Mouse (Mus musculus) intestine, embryonic 16.5 days (tissue): ENCODE data around the gene Sipa1l3. TPM values are rescaled to one million over a fixed set of nuclear protein-coding genes. Genes with fewer than 3 reads are reported as not detected.

Source experiments
- ATAC-seq: fragments of 200-750 bp; cut with Nextera tagmentation; 2 replicates; pipeline ENCODE4 v1.8.0; 2017; ENCODE audit warnings: moderate TSS enrichment, moderate library complexity
- H3K27ac ChIP-seq: fragments of 300-500 bp; sonication (generic); 2 replicates; pipeline ENCODE4 v1.5.1; 2014; ENCODE audit warnings: mild to moderate bottlenecking, low read length
- H3K27me3 ChIP-seq: fragments of 300-500 bp; sonication (generic); replicated peaks from 2 replicates; pipeline ENCODE4 v1.6.1; 2014; ENCODE audit warnings: low read length, control low read depth, mixed read lengths; ENCODE audit not compliant: control insufficient read depth, insufficient read depth
- H3K36me3 ChIP-seq: fragments of 300-500 bp; sonication (generic); 2 replicates; pipeline ENCODE4 v1.6.1; 2014; ENCODE audit warnings: low read length, control low read depth; ENCODE audit not compliant: control insufficient read depth, insufficient read depth
- H3K4me1 ChIP-seq: fragments of 300-500 bp; sonication (generic); 2 replicates; pipeline ENCODE4 v1.6.1; 2014; ENCODE audit warnings: low read length, control low read depth, mixed read lengths; ENCODE audit not compliant: control insufficient read depth, insufficient read depth
- H3K4me2 ChIP-seq: fragments of 300-500 bp; sonication (generic); 2 replicates; pipeline ENCODE4 v1.6.1; 2014; ENCODE audit warnings: low read depth, low read length, control low read depth
- H3K4me3 ChIP-seq: fragments of 300-500 bp; sonication (generic); 2 replicates; pipeline ENCODE4 v1.5.1; 2014; ENCODE audit warnings: mild to moderate bottlenecking, low read length
- H3K9ac ChIP-seq: fragments of 300-500 bp; sonication (generic); 2 replicates; pipeline ENCODE4 v1.6.1; 2014; ENCODE audit warnings: low read depth, low read length
- H3K9me3 ChIP-seq: fragments of 300-500 bp; sonication (generic); 2 replicates; pipeline ENCODE4 v1.6.1; 2016; ENCODE audit warnings: low read length, control low read depth; ENCODE audit not compliant: control insufficient read depth
- WGBS: fragments of 180-500 bp; shearing (Covaris S2); extraction: QIAGEN DNeasy Blood & Tissue Kit; methylation state at CpG from one replicate; pipeline ENCODE4 v1.1.7; 2014; 5-methylcytosine and 5-hydroxymethylcytosine counted together
- polyA plus RNA-seq: library from polyadenylated mRNA; unstranded; fragments of >200 nt; fragmentation: Nextera tagmentation; extraction: Ambion mirVana; gene quantifications from 2 replicates; pipeline ENCODE4 v1.2.1, GENCODE M21; 2015

The Sipa1l3 gene
- polyA plus RNA-seq, 1 experiment from 2014 or later: 24.1 TPM

- H3K4me1 ChIP-seq: peaks cover 28% of the 10 kb centered on the region
- H3K9ac ChIP-seq: peak within 1 kb of the TSS; percentile 91
- H3K27ac ChIP-seq: peak within 1 kb of the TSS; percentile 92
- H3K9me3 ChIP-seq: no peaks in the 10 kb centered on the region
- no peaks in the 10 kb centered on the region for H3K27me3 ChIP-seq
- H3K4me3 ChIP-seq: peak within 1 kb of the TSS; percentile 75
- ATAC-seq: peak; percentile 91
- WGBS: under 1% methylated on average over 79 of the region's 80 CpGs
- peak within 1 kb of the TSS; percentile 90 for H3K4me2 ChIP-seq
- no peaks in the 10 kb centered on the region for H3K36me3 ChIP-seq
These were observed 237.0 kb downstream of the Sipa1l3 start, which contains the start of gene Spint2 for GRCm38 (mm10) chr7:29281201-29282073. Gene Spint2, minus strand, starts transcription at chr7:29281912.

DNA sequence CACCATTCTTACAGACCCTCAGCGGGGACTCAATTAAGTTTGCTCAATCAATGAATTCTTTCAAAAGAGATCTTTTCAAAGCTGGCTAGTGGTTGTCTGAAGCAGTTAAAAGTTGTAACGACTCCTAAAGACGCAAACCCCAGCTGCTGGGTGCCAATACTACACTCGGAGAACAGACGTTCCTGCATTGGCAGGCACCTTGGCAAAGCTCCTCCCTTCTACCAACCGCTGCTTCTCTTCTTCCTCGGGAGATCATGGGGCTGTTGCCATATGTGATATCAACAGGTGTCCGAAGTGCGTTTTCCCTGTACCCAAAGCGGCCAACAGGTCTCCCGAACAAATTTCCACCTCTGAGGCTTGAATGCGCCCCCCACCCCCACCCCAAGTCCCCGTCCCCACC, 237.6 kb downstream of the Sipa1l3 start:
- Histone ChIP-seq H3K4me3 (peak overlapping the region; percentile 75), H3K9me3 (no peaks in the 10 kb centered on the region), H3K9ac (peak overlapping the region; percentile 91), H3K4me2 (peak overlapping the region; percentile 90), H3K4me1 (peaks cover 33% of the 10 kb centered on the region), H3K36me3 (no peaks in the 10 kb centered on the region), H3K27me3 (no peaks in the 10 kb centered on the region), H3K27ac (peak overlapping the region; percentile 92)
- 11% methylated on average over 13 of the region's 13 CpGs for WGBS
- ATAC-seq: peak; percentile 9; the same call in 1 of the 2 replicates

- ATAC-seq: no peak; the same call in 1 of the 2 replicates
- peak overlapping the region; percentile 92 for H3K27ac ChIP-seq
- no peaks in the 10 kb centered on the region for H3K9me3 ChIP-seq
- peak overlapping the region; percentile 91 for H3K9ac ChIP-seq
- 26% methylated on average over 8 of the region's 8 CpGs for WGBS
- H3K36me3 ChIP-seq: no peaks in the 10 kb centered on the region
- peaks cover 33% of the 10 kb centered on the region for H3K4me1 ChIP-seq
- H3K27me3 ChIP-seq: no peaks in the 10 kb centered on the region
- H3K4me2 ChIP-seq: peak overlapping the region; percentile 90
- peak overlapping the region; percentile 75 for H3K4me3 ChIP-seq
These were observed 238.5 kb downstream of the Sipa1l3 start for GRCm38 (mm10) chr7:29279924-29280323.

DNA sequence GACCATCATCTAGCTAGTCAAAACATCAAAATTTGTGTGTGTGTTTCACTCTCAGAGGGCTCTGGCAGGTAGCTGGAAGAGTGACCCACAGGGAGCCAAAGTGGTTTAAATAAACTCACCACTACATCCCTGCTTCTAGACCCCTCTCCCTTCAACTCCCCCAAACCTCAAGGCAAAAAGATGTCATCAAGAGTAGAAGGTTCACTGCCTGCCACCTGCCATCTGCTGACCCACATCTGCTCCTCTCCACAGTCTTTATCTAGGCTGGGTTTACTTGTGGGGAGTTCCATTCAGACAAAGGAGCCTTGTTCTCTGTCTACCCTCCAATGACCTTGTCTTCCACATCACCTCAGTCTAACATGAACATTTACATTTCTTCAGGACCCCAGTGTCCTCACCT, 239.2 kb downstream of the Sipa1l3 start:
- Histone ChIP-seq H3K9me3 (no peaks in the 10 kb centered on the region), H3K4me2 (peak overlapping the region; percentile 90), H3K4me1 (peaks cover 33% of the 10 kb centered on the region), H3K9ac (no peak overlapping the region), H3K36me3 (no peaks in the 10 kb centered on the region), H3K27ac (peak overlapping the region; percentile 92; the same call in 1 of the 2 replicates), H3K27me3 (no peaks in the 10 kb centered on the region), H3K4me3 (peak overlapping the region; percentile 75)
- no peak for ATAC-seq

DNA sequence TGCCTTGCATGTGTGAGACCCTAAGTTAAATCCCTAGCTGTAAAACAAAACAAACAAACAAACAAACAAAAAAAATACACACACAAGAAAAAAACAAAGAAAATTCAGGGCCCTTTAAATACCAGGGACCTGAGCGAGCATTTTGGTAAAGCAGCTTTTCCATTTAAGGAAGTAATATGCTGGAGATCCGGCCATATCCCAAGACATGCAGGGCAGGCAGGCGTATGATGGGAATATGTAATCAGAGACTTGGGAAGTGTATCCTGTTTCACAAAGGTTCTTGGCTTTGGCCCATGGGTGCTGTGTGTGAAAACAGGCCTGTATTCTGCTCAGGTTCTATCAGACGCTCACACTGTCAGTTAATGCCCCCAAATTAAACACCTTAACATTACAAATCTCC, 240.9 kb downstream of the Sipa1l3 start:
- 69% methylated on average over 4 of the region's 4 CpGs for WGBS
- no peak overlapping the region for H3K9ac ChIP-seq
- no peaks in the 10 kb centered on the region for H3K36me3 ChIP-seq
- H3K9me3 ChIP-seq: no peaks in the 10 kb centered on the region
- H3K27me3 ChIP-seq: no peaks in the 10 kb centered on the region
- no peak overlapping the region for H3K27ac ChIP-seq
- no peak overlapping the region for H3K4me2 ChIP-seq
- no peak overlapping the region for H3K4me3 ChIP-seq
- peaks cover 42% of the 10 kb centered on the region for H3K4me1 ChIP-seq
- ATAC-seq: no peak

GRCm38 (mm10) chr7:29276715-29277114, 241.7 kb downstream of the Sipa1l3 start:
- WGBS: 73% methylated on average over 5 of the region's 5 CpGs
- Histone ChIP-seq H3K4me1 (peaks cover 39% of the 10 kb centered on the region), H3K9ac (no peak overlapping the region), H3K27ac (peak overlapping the region; percentile 7; the same call in 1 of the 2 replicates), H3K36me3 (no peaks in the 10 kb centered on the region), H3K27me3 (no peaks in the 10 kb centered on the region), H3K9me3 (no peaks in the 10 kb centered on the region), H3K4me3 (no peak overlapping the region), H3K4me2 (no peak overlapping the region)
- no peak for ATAC-seq

GRCm38 (mm10) chr7:29271687-29272465, 246.6 kb downstream of the Sipa1l3 start:
- Histone ChIP-seq H3K27me3 (no peaks in the 10 kb centered on the region), H3K9me3 (no peaks in the 10 kb centered on the region), H3K4me2 (no peak overlapping the region), H3K27ac (peak overlapping the region; percentile 73), H3K4me3 (no peak overlapping the region), H3K4me1 (peaks cover 41% of the 10 kb centered on the region), H3K9ac (no peak overlapping the region), H3K36me3 (no peaks in the 10 kb centered on the region)
- WGBS: 52% methylated on average over 8 of the region's 8 CpGs
- ATAC-seq: peak; percentile 6; the same call in 1 of the 2 replicates

- no peak overlapping the region for H3K27ac ChIP-seq
These were observed 248.0 kb downstream of the Sipa1l3 start for GRCm38 (mm10) chr7:29270445-29270844.

More at GRCm38 (mm10) chr7:29270445-29270844, 248.0 kb downstream of the Sipa1l3 start:
- no peak for ATAC-seq
- Histone ChIP-seq H3K36me3 (no peaks in the 10 kb centered on the region), H3K9ac (no peak overlapping the region), H3K4me2 (no peak overlapping the region), H3K9me3 (no peaks in the 10 kb centered on the region), H3K4me3 (no peak overlapping the region), H3K27me3 (no peaks in the 10 kb centered on the region), H3K4me1 (peaks cover 41% of the 10 kb centered on the region)
- WGBS: 73% methylated on average over 4 of the region's 4 CpGs
